Mouse (Mus musculus) ES-Bruce4 (cell line): ENCODE data around the gene Frs3.

ENCODE experiments used
- CTCF ChIP-seq: IDR thresholded peaks from one replicate; pipeline ENCODE4 v1.8.1; 2011; ENCODE audit warnings: low read depth, low read length
- EP300 ChIP-seq: IDR thresholded peaks from 2 replicates; pipeline ENCODE4 v1.6.1; 2011; ENCODE audit warnings: low read depth, low read length; ENCODE audit not compliant: insufficient read depth
- POLR2A ChIP-seq: IDR thresholded peaks from one replicate; pipeline ENCODE4 v1.8.1; 2011; ENCODE audit warnings: low read length; ENCODE audit not compliant: insufficient read depth

DNA sequence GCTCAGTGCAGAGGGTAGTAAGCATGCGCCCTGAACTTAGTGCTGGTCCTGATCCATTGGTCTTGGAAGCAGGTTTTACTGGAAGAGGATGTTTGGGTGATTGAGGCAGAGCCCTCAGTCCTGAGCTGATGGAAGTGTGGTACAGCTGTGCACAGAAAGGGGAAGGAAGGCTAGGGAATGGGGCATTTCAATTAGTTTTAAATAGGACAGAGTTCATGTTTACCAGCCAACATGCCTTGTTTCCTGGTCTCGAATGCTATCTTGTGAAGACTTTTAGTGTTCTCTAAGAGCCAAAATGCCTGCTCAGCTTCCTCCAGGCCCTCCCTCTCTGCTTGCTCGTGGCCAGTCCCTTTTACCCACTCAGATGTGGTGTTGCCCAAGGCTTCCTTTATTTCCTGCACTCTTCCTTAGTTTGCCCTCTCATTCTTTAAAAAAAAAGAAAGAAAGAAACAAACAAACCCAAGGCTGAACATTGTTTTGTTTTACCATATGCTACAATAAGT, 30.0 kb upstream of the Frs3 start:
- TF ChIP-seq EP300 (no peak), CTCF (no peak), POLR2A (no peak)
